Mouse (Mus musculus): ENCODE data around the gene Pigq.

The Pigq gene

DNA sequence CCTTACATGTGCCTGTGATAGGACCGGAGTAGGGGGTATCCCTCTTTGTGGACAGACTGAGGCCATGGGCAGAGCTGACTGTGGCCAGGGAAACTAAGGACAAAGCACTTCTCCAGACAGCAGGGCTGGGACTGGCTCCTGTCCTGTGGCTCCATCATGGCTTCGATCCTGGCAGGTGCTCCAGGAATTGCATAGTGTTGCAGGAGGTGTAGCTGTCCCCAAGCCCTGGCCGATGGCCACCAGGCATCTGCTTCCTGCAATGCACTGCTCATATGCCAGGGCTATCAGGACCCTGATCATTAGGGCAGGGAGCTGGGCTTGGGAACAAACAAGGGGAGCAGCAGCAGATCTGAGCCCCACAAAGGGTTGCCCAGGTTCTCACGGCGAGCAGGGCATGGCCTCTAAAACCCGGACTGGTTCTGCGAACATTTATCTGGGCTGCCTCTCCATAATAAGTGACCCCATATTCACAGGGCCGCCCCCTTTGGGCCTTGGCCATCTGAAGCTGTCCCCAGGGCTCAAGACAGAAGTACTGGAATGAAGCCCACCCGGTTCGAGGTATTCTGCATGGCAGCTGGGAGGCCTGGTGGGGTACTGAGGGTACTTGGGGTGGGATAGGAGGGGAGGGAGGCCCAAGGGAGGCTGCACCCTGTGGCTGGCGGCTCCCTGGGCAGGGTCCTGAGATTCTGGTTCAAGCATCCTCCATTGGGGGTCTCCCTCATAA is 14.2 kb upstream of the Pigq start:
- no peak for DNase-seq (ENCODE audit: low spot score in 2 of 2)

DNA sequence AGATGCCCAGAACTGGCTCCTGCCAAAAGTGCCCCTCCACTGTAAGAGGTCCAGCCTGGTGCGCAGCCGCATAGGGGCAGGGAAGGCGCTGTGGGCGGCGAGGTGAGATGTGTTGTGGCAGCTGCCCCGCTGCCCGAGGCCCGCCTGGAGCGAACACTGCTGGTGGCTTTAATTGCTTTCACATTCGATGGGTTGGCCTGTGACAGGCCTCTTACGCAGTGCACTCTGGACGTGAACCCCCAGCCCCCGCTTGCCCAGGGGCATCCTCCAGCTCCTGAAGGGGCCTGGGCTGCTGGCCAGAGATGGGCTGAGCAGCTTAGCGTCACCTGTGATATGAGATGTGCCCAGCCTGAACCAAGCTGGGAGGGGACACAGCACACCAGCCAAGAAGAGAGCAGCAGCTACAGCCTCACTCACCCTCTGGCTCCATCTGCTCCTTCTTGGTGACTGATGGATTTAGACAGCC is 12.9 kb upstream of the Pigq start:
- no peak for DNase-seq (ENCODE audit: low spot score in 2 of 2)

DNA sequence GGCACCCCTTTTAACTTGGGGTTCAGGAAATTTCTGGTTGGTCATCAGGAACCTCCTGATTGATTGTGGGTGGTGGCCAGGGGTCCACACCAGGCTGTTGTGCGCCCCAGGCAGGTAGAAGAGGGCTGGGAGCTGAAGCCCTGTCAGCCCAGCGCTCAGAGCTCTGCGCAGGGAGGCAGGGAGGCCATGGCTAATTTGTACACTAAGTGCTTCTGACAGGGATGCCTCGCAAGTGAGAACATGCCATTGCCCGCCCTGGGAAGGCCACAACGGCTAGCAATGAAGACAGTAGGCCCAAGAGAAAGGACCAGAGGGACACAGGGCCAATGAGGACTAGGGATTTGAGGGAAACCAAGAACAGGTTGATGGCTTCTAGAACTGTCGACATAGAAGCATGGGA is 11.9 kb upstream of the Pigq start:
- no peak for DNase-seq (ENCODE audit: low spot score in 2 of 2)

DNA sequence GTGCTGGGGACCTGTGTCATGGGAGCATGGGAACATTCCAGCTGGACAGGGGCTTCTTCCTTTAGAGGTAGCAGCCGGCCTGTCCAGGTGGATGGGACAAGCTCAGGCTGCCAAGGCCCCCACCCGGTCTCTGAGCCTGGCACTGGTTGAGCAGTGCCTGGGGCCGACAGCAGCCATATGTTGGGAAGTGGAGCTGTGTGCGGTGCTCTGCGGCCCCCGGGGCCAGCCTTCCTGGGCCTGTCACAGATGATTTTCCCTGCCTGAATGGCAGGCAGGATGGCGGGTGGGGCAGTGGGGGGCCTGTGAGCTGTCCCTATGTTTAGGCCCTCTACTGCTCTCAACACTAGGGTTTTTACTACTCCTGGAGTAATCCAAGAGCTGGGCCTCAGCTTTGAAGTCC is 11.5 kb upstream of the Pigq start:
- DNase-seq (ENCODE audit: low spot score in 2 of 2) = no peak

DNA sequence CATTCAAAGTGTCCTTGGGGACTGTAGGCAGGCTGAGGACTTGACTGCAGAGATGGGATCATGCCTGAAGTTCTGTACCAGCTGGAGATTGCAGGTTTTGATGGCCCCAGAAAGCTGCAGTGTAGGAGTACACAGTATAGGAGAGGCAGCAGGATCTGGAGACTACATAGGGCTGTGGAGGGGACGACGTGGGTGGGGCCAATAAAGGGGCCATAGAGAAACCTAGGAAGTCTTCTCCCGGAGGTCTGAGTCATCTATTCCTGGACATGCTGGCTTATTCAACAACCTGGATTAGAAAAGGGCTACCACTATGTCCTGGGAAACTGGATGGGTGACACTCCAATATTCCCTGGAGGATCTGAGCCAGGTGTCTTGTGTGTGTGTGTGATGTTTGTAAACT is 11.0 kb upstream of the Pigq start:
- no peak for DNase-seq (ENCODE audit: low spot score in 2 of 2)

DNA sequence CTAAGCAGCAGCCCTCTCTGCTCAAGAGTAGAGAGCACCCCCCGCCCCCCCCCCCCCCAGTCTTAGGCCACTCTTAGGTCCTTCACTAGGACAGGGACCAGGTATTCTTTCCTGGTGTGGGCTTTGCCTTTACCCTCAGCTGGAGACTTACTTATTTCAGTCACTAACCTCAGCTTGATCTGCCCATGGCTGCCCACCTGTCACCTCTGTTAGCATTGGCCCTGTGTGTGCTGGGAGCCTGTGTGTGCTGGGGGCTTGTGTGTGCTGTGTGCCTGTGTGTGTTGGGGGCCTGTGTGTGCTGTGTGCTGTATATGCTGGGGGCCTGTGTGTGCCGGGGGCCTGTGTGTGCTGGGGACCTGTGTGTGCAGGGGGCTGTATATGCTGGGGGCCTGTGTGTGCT is 9.9 kb upstream of the Pigq start:
- no peak for DNase-seq (ENCODE audit: low spot score in 2 of 2)

DNA sequence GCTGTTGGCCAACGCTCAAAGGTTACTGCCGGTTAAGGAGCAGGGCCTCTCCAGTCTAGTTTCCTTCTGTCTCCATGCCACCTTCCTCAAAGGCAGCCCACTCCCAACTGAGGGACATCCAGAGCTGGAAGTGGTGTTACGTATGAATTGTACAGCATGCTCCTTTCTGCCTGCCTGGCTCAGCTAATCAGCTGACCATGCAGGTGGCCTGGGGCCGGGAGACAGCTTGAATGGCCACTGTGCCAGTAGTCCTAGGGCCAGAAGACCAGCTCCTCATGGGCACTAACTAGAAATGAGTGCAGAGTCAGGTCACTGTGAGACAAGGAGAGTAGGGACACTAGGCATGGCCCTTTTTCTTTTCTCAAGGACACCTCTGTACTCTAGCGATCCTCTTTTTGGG is 8.4 kb upstream of the Pigq start:
- no peak for DNase-seq (ENCODE audit: low spot score in 2 of 2)

DNA sequence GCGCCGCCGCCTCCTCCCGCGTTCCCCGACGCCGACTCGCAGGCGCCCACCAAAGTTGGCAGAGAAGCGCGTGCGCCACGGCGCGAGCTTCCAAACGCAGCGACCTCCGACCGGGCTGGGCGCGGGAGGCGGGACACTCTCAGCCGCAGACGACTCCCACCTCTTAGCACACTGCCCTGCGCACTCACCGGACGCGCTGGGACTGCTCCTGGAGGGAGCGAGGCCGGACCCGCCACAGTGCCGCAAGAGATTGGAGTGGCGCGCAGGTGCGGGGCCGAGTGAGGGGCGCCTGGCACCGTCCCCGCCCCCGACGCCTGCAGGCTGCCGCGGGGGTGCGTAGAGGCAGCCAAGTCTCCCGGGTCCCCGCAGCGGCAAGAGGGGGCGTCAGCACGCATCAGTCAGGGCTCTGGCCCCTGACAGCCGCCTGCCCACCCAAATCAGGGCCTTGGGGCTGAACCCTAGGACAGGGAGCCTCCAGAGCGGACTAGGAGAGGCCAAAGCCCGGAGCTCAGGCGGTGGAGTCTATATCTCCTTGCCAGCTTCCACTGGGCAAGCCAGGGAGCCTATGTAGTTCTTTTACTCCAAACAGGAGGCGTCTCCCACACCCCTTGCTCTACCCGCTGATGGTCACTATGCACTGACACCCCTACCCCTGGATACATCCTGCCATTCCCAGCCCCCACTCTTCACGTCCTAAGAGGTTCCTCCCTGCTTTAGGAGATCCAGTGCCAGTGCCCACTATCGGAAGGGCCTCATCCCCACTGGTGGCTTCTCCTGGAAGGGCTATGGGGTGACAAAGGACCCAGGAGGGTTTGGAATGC is 7.3 kb upstream of the Pigq start, which contains the start of gene A930017K11Rik:
A930017K11Rik (minus strand) TSS at position 763 of the 821 bp plus-strand sequence.
- no peak for DNase-seq (ENCODE audit: low spot score in 2 of 2)

DNA sequence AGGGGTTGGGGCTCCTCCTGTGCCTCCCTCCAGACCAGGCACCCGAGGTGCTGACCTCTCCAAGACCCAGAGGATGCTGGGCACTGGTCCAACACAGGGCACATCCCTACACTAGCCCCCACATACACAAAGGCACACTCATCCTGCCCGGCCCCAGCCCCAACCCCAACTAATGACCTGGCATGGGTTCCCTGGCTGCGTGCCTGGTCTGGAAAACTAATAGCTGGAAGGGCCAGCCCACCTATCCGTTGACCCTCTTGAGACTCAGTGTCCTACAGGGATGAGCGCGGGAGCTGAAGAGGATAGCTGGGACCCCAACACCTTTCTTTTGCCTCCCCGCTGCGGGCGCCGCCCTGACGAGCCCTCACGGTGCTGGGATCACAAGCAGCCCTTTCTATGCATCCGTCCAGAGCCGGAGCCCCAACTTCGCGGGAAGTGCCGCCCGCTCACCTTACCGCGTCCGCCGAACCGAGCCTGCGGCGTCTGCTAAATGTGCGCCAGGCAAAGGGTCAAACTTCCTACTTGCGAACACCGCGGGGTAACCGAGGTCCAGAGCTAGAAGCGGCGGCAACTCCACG is 6.6 kb upstream of the Pigq start:
- DNase-seq (ENCODE audit: low spot score in 2 of 2) = no peak

DNA sequence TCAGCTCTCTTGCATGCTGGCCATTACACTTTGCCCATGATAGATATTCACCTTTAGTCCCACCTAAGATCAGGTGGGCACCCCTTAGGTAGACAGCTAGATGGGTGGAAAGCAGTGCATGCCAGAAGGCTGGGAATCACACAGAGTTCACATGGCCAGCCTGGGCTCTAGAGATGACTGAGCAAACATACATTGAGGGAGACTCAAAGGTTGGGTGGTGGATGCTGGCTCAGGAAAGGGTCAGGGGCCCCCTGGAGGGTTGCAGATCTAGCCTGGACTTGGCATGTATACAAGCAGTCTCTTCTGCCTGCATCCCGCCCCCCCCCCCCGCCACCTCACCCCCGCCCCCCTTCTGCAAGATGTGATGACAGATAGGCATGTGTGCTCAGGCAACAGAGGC is 6.0 kb upstream of the Pigq start:
- DNase-seq (ENCODE audit: low spot score in 2 of 2) = no peak

DNA sequence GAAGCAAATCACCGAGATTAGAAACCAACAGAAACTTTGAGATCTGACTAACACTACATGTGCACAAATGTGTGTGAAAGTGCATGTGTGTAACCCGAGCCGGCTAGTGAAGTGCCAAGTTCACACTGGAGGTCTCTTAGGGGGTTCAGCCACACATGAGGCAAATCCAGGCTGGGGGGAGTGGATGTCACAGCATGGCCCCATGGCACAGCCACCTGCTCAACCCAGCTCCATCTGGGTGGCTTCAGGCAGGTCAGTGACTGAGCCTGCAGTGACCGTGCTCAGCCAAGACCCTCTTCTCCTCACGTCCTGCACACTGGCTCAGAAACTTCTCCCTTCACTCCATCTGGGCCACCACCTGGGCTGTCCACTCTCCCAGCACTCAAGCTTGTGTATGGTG is 5.2 kb upstream of the Pigq start:
- no peak for DNase-seq (ENCODE audit: low spot score in 2 of 2)

DNA sequence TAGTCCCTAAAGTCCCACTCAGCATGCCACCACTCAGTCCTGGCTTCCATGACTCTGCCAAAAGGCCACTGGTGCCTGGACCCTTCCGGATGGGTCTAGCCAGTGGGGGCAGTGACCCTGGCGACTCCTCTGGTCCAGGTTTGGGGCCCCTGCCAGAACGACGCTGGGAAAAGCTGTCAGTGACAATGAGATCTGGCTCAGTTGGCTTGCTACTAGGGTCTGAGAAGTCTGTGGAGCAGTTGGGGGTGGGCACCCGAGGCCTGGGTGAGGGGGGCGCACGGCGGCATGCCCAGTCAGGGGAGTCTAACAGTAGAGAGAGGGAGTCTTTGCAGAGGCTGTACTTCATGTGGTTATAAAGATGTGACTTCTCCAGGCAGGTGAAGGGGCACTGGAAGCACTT is 3.3 kb upstream of the Pigq start:
- no peak for DNase-seq (ENCODE audit: low spot score in 2 of 2)

DNA sequence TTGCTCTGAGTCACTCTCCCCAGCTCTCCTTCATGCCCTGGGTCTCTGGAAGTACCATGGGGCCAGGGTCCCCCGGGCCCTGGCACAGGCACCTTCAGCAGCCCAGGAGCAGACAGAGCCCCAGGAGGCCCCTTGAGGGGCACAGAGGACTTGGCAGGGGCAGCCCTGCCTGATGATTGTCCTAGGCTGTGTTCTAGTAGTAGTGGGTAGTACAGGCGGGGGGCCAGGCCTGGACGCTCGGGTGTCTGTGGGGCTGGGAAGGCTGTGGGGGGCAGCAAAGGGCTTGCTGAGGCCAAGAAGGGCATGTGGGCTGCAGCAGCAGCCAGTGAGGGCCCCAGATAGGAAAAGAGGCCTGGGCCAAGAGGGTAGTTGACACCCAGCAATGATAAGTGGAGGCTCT is 2.8 kb upstream of the Pigq start:
- no peak for DNase-seq (ENCODE audit: low spot score in 2 of 2)

DNA sequence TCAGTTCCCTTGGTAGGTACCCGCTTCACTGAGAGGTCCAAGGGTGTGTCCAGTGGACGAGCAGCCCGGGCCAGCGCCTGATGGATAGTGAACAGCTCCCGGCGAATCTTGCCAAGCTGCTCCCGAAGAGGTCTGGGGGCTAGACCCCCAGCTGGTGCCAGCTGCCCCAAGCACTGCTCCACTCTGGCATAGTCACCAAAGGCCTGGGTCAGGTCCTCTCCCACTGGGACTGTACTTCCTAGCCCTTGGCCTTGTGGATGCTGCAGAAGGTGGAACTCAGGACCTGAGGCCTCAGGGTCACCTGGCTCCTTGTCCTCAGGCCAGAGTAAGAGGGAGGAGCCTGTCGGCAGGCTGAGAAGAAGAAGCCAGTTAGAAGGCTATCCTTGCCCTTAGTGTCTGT is 2.2 kb upstream of the Pigq start:
- no peak for DNase-seq (ENCODE audit: low spot score in 2 of 2)

DNA sequence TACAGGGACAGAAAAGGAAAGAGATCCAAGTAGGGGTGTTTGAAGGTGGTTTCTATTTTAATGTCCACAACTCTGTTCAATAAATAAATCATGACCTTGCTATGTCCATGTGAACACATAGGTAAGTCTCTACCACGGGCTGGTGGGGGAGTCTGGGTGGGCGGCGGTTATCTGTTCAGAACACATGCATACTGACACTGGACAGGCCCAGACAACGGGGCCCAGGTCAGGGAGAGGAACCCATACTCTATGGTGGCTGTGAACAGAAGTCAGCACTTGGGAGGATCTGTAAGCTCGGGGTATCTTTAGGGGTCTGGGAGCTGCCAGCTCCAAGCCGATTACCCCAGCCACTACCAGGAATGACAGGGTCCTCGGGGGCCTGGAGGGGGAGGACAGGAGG is 1.6 kb upstream of the Pigq start:
- no peak for DNase-seq (ENCODE audit: low spot score in 2 of 2)

DNA sequence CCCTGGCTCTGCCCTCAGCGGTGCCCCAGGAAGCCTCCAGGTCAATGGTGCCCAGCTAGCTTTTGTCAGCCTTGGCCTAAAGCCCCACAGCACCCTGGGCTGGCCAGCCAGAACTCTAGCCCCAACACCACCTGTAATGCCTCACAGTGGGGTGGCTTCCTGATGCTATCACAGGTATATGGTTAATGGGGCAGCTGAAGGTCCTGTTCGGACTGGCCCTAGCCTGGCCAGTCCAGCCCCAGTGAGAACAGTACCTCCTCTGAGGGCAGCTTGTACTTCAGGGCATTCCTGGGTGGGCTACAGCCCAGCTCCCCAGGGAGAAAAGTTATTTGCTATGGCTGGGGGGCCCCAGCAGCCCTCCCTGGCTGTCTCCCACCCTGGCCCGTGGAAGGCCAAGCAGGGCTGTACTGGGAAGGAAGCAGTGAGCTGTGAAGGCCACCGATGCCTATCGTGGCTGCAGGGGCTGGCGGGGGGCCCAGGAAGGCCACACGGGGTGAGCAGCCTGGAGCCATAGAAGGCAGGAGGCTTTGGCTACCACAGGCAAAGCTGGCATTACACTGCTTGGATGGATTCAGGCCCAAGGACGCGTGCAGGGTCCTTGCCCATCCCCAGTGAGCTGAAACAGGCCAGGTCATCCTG is 900 bp upstream of the Pigq start:
- no peak for DNase-seq (ENCODE audit: low spot score in 2 of 2)

DNA sequence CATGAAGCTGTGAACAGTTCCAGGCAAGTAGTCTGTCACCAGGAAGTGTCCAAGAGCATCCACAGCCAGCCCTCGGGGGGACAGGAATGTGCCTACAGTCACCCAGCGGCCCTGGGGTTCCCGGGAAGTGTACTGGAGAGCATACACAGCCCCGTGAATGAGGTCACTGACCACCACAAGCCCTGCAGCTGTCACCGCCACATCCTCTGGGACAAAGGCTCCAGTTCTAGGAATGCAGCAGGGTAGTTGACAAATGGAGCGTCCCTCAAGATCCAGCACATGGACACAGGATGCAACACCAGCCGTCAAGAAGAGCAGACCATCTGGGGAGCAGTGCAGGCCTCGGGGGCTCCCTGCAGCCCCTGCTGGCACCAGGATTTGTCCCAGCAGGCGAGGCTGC is 967 bp downstream of the Pigq start:
- no peak for DNase-seq (ENCODE audit: low spot score in 2 of 2)

DNA sequence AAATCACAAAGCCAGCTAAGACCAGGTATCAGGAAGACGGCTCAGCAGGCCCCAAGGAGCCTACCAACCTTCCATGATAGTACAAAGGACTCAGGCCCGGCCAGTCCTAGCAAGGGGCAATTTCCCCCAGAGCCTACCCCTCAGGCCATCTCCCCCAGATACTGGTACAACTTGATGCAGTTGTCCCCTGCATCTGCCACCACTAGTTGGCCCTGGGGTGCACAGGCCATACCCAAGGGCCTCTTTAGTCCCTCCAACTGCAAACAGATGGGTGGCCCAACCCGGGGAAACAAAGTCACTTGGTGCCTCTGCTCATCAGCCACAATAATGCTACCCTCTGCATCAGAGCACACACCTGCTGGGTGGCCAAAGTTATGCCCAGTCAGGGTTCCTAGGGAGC is 1.5 kb downstream of the Pigq start:
- no peak for DNase-seq (ENCODE audit: low spot score in 2 of 2)

DNA sequence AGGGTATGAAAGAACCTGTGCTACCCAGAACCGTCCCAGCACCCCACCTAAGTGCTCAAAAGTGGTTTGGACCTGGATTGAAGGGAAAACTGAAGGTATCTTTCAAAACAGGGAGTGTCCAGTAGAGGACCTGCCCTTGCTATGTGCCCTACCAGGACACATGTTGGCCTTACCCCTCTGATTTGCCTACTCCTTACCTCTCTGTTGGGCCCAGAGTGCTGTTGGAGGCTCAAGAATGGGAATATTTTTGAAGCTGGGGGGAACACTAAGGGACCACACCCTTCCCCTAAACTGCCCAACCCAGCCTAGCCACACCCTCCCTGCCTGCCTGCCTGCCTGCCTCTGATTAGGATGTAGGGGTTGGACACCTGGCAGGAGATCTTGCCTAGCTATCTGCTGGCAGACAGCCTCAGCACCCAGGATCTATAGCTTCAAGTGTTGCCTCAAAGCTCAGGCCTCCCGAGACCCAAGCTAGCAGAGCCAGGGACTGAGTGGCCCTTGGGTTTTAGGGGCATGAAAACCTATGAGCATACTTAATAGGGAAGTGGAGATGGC is 2.1 kb downstream of the Pigq start:
- DNase-seq (ENCODE audit: low spot score in 2 of 2) = no peak

DNA sequence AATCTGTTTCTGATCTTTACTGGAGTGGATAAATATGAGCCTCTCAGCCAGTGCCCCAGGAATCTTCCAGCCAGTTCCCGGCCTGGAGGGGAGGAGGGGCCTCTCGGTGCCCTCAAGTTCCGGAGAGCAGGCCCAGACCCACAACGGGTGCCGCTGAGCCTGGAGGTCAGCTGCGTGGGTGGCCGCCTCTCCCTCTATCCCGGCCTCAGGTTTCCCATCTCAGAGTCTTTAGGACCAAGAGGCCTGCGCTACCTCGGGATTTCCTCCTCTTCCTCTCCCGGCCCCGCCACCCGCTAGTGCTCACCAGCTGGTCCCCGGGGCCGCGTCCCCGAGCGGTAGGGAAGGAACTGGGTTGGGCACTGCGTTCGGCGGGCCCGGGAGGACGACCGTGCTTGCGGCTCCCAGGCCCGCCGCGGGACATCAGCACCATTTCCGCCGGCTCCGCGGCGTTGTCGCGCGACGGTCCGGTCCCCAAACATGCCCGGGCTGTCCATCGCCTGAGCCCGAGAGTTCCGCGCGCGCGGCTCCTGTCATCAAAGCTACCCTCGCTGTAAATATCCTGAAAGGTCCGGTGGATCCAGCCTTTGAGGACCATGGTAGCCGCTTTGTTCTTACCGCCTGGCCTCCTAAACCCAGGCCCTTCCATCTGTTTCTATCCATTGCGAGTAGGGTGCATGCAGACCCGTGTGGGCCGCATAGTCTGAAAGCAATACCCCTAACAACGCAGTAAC is 3.1 kb downstream of the Pigq start:
- DNase-seq (ENCODE audit: low spot score in 2 of 2) = peak; percentile 71 to 75

DNA sequence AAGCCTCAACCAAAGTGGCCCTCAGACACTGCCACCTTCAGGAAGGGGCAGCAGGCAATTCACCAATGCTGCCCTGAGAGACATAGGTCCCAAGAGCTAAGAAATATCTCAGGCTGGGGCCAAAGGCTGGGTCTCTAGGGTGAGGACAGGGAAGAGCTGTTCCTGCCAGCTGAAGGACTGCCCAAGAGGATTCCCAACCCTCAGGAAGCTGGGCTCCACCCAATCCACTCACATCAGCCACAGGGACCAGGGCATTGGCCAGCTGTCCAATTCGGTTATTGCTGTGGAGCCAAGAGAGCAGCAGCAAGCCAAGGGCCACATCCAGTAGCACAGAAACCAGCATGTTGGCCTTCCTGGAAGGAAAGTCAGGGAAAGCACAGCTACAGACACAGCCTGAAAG is 10.2 kb downstream of the Pigq start:
- DNase-seq (ENCODE audit: low spot score in 2 of 2) = no peak

Data from frontal cortex, postnatal 36 days (tissue).